Mouse (Mus musculus): ENCODE data around the gene Zfp524.
"Not testable (repeated sequence)": the region's sequence is repeated elsewhere in the genome, so short reads cannot be mapped to it uniquely, and the experiment has no call there.

GRCm38 (mm10) chr7:5019576-5019975 lies 5.4 kb downstream of the Zfp524 start:
- not testable (repeated sequence) for TF ChIP-seq CTCF (IDR thresholded peaks at IDR 0.05; ENCODE audit: borderline replicate concordance, control insufficient read depth, extremely low read depth, insufficient read depth, low read length, poor library complexity); POLR2A (IDR thresholded peaks at IDR 0.05; ENCODE audit: control insufficient read depth, extremely low read depth, insufficient read depth, low read length, poor library complexity)
